Mouse (Mus musculus): ENCODE results near the gene Vmn1r16. TPM values are rescaled to one million over a fixed set of nuclear protein-coding genes. Genes with fewer than 3 reads are reported as not detected.
"Not testable (repeated sequence)": the region's sequence is repeated elsewhere in the genome, so short reads cannot be mapped to it uniquely, and the experiment has no call there.

The Vmn1r16 gene
- polyA plus RNA-seq (2014; fragmentation: Nextera tagmentation; extraction: Ambion mirVana): not detected in 2 replicates

- Histone ChIP-seq H3K4me3 (ENCODE audit: low read length) (no peak within 1 kb of the TSS), H3K9me3 (ENCODE audit: control insufficient read depth, low read length) (0 out of 2 replicates have a peak, but pooled peaks cover 3% of the 10 kb centered on the region), H3K27me3 (ENCODE audit: control insufficient read depth, insufficient read depth, low read length) (no peaks in the 10 kb centered on the region), H3K27ac (ENCODE audit: low read depth, low read length) (no peak within 1 kb of the TSS), H3K4me1 (ENCODE audit: control insufficient read depth, insufficient read depth, low read length) (no peaks in the 10 kb centered on the region), H3K4me2 (replicated peaks; ENCODE audit: low read depth, low read length) (no peak within 1 kb of the TSS), H3K9ac (ENCODE audit: low read depth, low read length) (no peak within 1 kb of the TSS), H3K36me3 (ENCODE audit: control insufficient read depth, insufficient read depth, low read length) (no peaks in the 10 kb centered on the region)
- WGBS: 81% methylated on average over 3 of the region's 3 CpGs
- no peak for ATAC-seq (ENCODE audit: low FRiP score, low TSS enrichment)
These were observed at the start of gene Vmn1r16 for GRCm38 (mm10) chr6:57329394-57329793. Gene Vmn1r16 (minus strand): TSS chr6:57329494.

GRCm38 (mm10) chr6:57367496-57367895, 38.2 kb upstream of the Vmn1r16 start:
- 84% methylated on average over 1 of the region's 1 CpGs for WGBS
- H3K4me3 ChIP-seq (ENCODE audit: low read length): no peak overlapping the region
- ATAC-seq (ENCODE audit: low FRiP score, low TSS enrichment): no peak
- no peak overlapping the region for H3K27ac ChIP-seq (ENCODE audit: low read depth, low read length)
- H3K4me1 ChIP-seq (ENCODE audit: control insufficient read depth, insufficient read depth, low read length): no peaks in the 10 kb centered on the region
- no peaks in the 10 kb centered on the region for H3K36me3 ChIP-seq (ENCODE audit: control insufficient read depth, insufficient read depth, low read length)
- H3K9ac ChIP-seq (ENCODE audit: low read depth, low read length): no peak overlapping the region
- H3K9me3 ChIP-seq (ENCODE audit: control insufficient read depth, low read length): no peaks in the 10 kb centered on the region
- no peaks in the 10 kb centered on the region for H3K27me3 ChIP-seq (ENCODE audit: control insufficient read depth, insufficient read depth, low read length)
- H3K4me2 ChIP-seq (replicated peaks; ENCODE audit: low read depth, low read length): no peak overlapping the region

GRCm38 (mm10) chr6:57365866-57366265, 36.6 kb upstream of the Vmn1r16 start:
- ATAC-seq (ENCODE audit: low FRiP score, low TSS enrichment); H3K4me2 ChIP-seq (replicated peaks; ENCODE audit: low read depth, low read length); H3K27me3 ChIP-seq (ENCODE audit: control insufficient read depth, insufficient read depth, low read length); H3K9ac ChIP-seq (ENCODE audit: low read depth, low read length); H3K4me3 ChIP-seq (ENCODE audit: low read length); H3K36me3 ChIP-seq (ENCODE audit: control insufficient read depth, insufficient read depth, low read length); H3K4me1 ChIP-seq (ENCODE audit: control insufficient read depth, insufficient read depth, low read length); H3K27ac ChIP-seq (ENCODE audit: low read depth, low read length); H3K9me3 ChIP-seq (ENCODE audit: control insufficient read depth, low read length): not testable (repeated sequence)
- 87% methylated on average over 1 of the region's 1 CpGs for WGBS

GRCm38 (mm10) chr6:57363627-57364026, 34.3 kb upstream of the Vmn1r16 start, which contains the start of gene Vmn1r17:
Gene Vmn1r17 (minus strand): TSS chr6:57363727.
- H3K9me3 ChIP-seq (ENCODE audit: control insufficient read depth, low read length): no peaks in the 10 kb centered on the region
- H3K4me3 ChIP-seq (ENCODE audit: low read length): no peak within 1 kb of the TSS
- H3K36me3 ChIP-seq (ENCODE audit: control insufficient read depth, insufficient read depth, low read length): no peaks in the 10 kb centered on the region
- H3K4me2 ChIP-seq (replicated peaks; ENCODE audit: low read depth, low read length): no peak within 1 kb of the TSS
- 94% methylated on average over 1 of the region's 1 CpGs for WGBS
- ATAC-seq (ENCODE audit: low FRiP score, low TSS enrichment): no peak
- H3K27me3 ChIP-seq (ENCODE audit: control insufficient read depth, insufficient read depth, low read length): no peaks in the 10 kb centered on the region
- no peaks in the 10 kb centered on the region for H3K4me1 ChIP-seq (ENCODE audit: control insufficient read depth, insufficient read depth, low read length)
- no peak within 1 kb of the TSS for H3K9ac ChIP-seq (ENCODE audit: low read depth, low read length)
- no peak within 1 kb of the TSS for H3K27ac ChIP-seq (ENCODE audit: low read depth, low read length)

- no peak overlapping the region for H3K27ac ChIP-seq (ENCODE audit: low read depth, low read length)
- no peak overlapping the region for H3K9ac ChIP-seq (ENCODE audit: low read depth, low read length)
- ATAC-seq (ENCODE audit: low FRiP score, low TSS enrichment): no peak
- H3K4me3 ChIP-seq (ENCODE audit: low read length): no peak overlapping the region
- no peaks in the 10 kb centered on the region for H3K27me3 ChIP-seq (ENCODE audit: control insufficient read depth, insufficient read depth, low read length)
- WGBS: 74% methylated on average over 2 of the region's 2 CpGs
- H3K4me2 ChIP-seq (replicated peaks; ENCODE audit: low read depth, low read length): no peak overlapping the region
- no peaks in the 10 kb centered on the region for H3K9me3 ChIP-seq (ENCODE audit: control insufficient read depth, low read length)
- no peaks in the 10 kb centered on the region for H3K4me1 ChIP-seq (ENCODE audit: control insufficient read depth, insufficient read depth, low read length)
- no peaks in the 10 kb centered on the region for H3K36me3 ChIP-seq (ENCODE audit: control insufficient read depth, insufficient read depth, low read length)
These were observed 27.6 kb upstream of the Vmn1r16 start for GRCm38 (mm10) chr6:57356864-57357263.

GRCm38 (mm10) chr6:57326176-57326575, 3.1 kb downstream of the Vmn1r16 start:
- no peak overlapping the region for H3K4me3 ChIP-seq (ENCODE audit: low read length)
- no peaks in the 10 kb centered on the region for H3K9me3 ChIP-seq (ENCODE audit: control insufficient read depth, low read length)
- no peaks in the 10 kb centered on the region for H3K4me1 ChIP-seq (ENCODE audit: control insufficient read depth, insufficient read depth, low read length)
- H3K9ac ChIP-seq (ENCODE audit: low read depth, low read length): no peak overlapping the region
- no peaks in the 10 kb centered on the region for H3K27me3 ChIP-seq (ENCODE audit: control insufficient read depth, insufficient read depth, low read length)
- no peaks in the 10 kb centered on the region for H3K36me3 ChIP-seq (ENCODE audit: control insufficient read depth, insufficient read depth, low read length)
- H3K27ac ChIP-seq (ENCODE audit: low read depth, low read length): no peak overlapping the region
- no peak for ATAC-seq (ENCODE audit: low FRiP score, low TSS enrichment)
- no peak overlapping the region for H3K4me2 ChIP-seq (replicated peaks; ENCODE audit: low read depth, low read length)

GRCm38 (mm10) chr6:57278952-57279351, 50.3 kb downstream of the Vmn1r16 start:
- Histone ChIP-seq H3K9ac (ENCODE audit: low read depth, low read length) (no peak overlapping the region), H3K36me3 (ENCODE audit: control insufficient read depth, insufficient read depth, low read length) (no peaks in the 10 kb centered on the region), H3K4me2 (replicated peaks; ENCODE audit: low read depth, low read length) (no peak overlapping the region), H3K27ac (ENCODE audit: low read depth, low read length) (no peak overlapping the region), H3K4me3 (ENCODE audit: low read length) (no peak overlapping the region), H3K4me1 (ENCODE audit: control insufficient read depth, insufficient read depth, low read length) (no peaks in the 10 kb centered on the region), H3K9me3 (ENCODE audit: control insufficient read depth, low read length) (no peaks in the 10 kb centered on the region), H3K27me3 (ENCODE audit: control insufficient read depth, insufficient read depth, low read length) (no peaks in the 10 kb centered on the region)
- ATAC-seq (ENCODE audit: low FRiP score, low TSS enrichment): no peak

- ATAC-seq (ENCODE audit: low FRiP score, low TSS enrichment): no peak
- H3K4me1 ChIP-seq (ENCODE audit: control insufficient read depth, insufficient read depth, low read length): no peaks in the 10 kb centered on the region
- H3K27ac ChIP-seq (ENCODE audit: low read depth, low read length): no peak overlapping the region
- H3K36me3 ChIP-seq (ENCODE audit: control insufficient read depth, insufficient read depth, low read length): no peaks in the 10 kb centered on the region
- no peak overlapping the region for H3K4me2 ChIP-seq (replicated peaks; ENCODE audit: low read depth, low read length)
- H3K9me3 ChIP-seq (ENCODE audit: control insufficient read depth, low read length): no peaks in the 10 kb centered on the region
- H3K9ac ChIP-seq (ENCODE audit: low read depth, low read length): no peak overlapping the region
- no peak overlapping the region for H3K4me3 ChIP-seq (ENCODE audit: low read length)
- no peaks in the 10 kb centered on the region for H3K27me3 ChIP-seq (ENCODE audit: control insufficient read depth, insufficient read depth, low read length)
These were observed 56.8 kb downstream of the Vmn1r16 start for GRCm38 (mm10) chr6:57272517-57272916.

GRCm38 (mm10) chr6:57271881-57272280, 57.4 kb downstream of the Vmn1r16 start:
- no peaks in the 10 kb centered on the region for H3K4me1 ChIP-seq (ENCODE audit: control insufficient read depth, insufficient read depth, low read length)
- no peak overlapping the region for H3K27ac ChIP-seq (ENCODE audit: low read depth, low read length)
- ATAC-seq (ENCODE audit: low FRiP score, low TSS enrichment): no peak
- H3K27me3 ChIP-seq (ENCODE audit: control insufficient read depth, insufficient read depth, low read length): no peaks in the 10 kb centered on the region
- H3K4me2 ChIP-seq (replicated peaks; ENCODE audit: low read depth, low read length): no peak overlapping the region
- H3K9me3 ChIP-seq (ENCODE audit: control insufficient read depth, low read length): no peaks in the 10 kb centered on the region
- 81% methylated on average over 3 of the region's 3 CpGs for WGBS
- H3K9ac ChIP-seq (ENCODE audit: low read depth, low read length): no peak overlapping the region
- no peaks in the 10 kb centered on the region for H3K36me3 ChIP-seq (ENCODE audit: control insufficient read depth, insufficient read depth, low read length)
- no peak overlapping the region for H3K4me3 ChIP-seq (ENCODE audit: low read length)

Measured in kidney, embryonic 14.5 days (tissue).